Mouse (Mus musculus) adrenal gland, adult 18-20 months (tissue): ENCODE data around the gene H2afx. TPM values are rescaled to one million over a fixed set of nuclear protein-coding genes. Genes with fewer than 3 reads are reported as not detected.

Experiments
- DNase-seq, 2 experiments: peaks; one replicate each; pipeline ENCODE4 v3.0.0; 2021 to 2022; ENCODE audit warnings: low spot score in 2 of 2
- microRNA-seq, 2 experiments: library from miRNA; unstranded; fragments of <30 nt; microRNA quantifications; one replicate each; pipeline ENCODE4 v1.2.0; 2021; ENCODE audit warnings: borderline number of aligned reads in 2 of 2
- total RNA-seq, 2 experiments: library from RNA; stranded (reverse); gene quantifications; 1 replicate in 1 of 2; 2 replicates in 1 of 2; pipeline ENCODE4 v1.2.3; 2021

H2afx gene
- total RNA-seq, 2 experiments from 2014 or later = 26.8 to 34.4 TPM

DNA sequence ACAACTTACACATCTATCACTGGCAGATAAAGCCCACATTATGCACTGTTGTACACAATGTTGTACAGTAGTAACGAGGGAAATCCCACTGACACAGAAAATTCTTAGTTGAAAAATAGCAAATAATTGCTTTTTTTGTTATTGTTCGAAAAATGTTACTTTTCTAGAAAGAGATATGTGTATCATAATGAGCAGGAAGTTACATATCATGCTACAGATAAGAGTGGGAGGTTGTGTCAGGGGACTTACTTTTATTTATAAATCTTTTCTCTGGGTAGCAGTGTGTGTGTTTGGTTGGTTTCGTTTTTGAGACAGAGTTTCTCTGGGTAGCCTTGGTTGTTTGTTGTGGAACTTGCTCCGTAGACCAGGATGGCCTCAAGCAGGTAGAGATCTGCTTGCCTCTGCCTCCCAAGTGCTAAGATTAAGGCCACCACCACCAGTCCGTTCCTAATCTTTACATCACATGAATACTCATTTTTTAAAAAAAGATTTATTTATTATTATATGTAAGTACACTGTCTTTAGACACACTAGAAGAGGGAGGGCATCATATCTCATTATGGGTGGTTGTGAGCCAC is 43.7 kb downstream of the H2afx start:
- no peak for DNase-seq

DNA sequence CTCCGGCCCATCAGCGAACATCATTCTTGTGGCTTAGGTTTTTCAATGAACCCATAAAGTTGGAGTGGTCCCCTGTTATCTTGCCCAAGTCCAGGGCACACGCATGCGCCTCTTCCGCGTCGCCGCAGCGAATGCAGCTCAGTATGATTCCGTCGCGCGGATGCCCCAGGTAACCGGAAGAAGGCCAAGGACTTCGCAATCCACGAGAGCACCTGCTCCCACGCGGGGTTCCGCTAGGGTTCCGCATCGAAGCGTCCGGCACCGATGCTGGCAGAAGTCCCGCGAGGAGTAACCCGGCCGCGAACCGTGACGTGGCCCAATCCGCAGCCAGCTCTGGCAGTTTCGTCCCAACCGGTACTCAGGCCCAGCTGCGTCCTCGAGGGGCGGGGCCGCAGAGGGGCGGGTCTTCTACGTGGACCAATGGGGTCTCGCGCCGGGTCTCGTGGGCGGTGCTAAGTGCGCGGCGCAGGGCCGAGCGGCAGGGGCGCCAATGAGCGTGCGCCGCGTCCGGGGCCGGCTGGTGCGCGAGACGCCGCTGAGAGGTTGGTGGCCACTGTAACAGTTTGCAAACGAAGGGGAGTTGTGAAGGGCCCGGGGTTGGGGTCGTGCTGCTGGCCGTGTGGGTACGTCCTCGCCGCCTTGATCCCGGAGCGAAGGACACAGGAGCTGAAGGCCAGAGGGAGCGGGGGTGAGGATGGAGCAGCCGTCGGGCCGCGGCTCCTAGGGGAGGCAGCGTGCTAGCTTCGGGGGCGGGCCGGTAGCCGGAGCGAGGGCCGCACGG is 44.8 kb downstream of the H2afx start, which contains the start of gene Hyou1:
Hyou1 (plus strand) TSS at position 437 of the 781 bp plus-strand sequence.
- peak; percentile 99 for DNase-seq

DNA sequence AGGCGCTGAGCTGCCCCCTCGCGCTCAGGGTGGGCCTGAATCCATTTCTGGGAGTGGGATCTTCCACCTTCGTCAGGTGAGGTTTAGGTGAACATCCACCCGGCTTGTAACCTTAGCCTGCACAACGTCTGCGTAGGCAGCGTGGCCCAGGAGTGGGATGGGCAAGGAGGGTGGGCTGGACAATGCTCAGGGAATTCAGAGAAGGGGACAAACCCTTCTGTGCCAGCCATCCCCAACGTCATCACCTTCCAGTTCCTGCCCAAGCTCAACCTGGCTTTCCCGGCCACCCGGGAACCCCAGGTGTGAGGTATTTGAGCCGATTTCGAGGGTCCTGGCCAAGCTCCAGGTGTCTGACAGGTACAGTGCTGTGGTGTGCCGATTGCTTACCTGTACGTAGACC is 45.4 kb downstream of the H2afx start:
- no peak for DNase-seq

DNA sequence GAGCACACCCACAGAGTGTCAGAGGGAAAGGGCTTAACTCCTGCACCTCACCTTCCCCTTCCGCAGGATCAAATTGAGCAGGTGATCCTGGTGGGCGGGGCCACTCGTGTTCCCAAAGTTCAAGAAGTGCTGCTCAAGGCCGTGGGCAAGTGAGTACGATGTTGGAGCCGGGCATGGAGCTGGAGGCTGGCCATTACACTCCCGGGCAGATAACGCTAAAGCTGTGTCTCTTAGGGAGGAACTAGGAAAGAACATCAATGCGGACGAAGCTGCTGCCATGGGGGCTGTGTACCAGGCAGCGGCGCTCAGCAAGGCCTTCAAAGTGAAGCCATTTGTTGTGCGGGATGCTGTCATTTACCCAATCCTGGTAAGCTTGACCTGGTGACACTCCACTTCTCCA is 50.1 kb downstream of the H2afx start:
- DNase-seq = peak in 1 of 2 experiments; percentile 26

Small RNA genes within 50 kb of the gene (microRNA-seq; reads per million reads assigned to microRNA genes)
- 0 to 0.61 reads per million in 2 experiments for gene Gm44335

Other genes starting within 250 kb of the H2afx start
- gene Mfrp, start 233.0 kb upstream of the H2afx start, total RNA-seq = not detected
- 10 to 100 TPM; 13.2 to 17.8 TPM for gene C1qtnf5, start 227.4 kb upstream of the H2afx start, total RNA-seq
- gene Gm49380, start 221.2 kb upstream of the H2afx start, total RNA-seq = under 1 TPM; 0.27 to 0.48 TPM
- 10 to 100 TPM; 19.4 to 24.1 TPM for gene Rnf26, start 221.2 kb upstream of the H2afx start, total RNA-seq
- gene Mcam, start 200.2 kb upstream of the H2afx start, total RNA-seq = 10 to 100 TPM; 24.2 to 90.7 TPM
- 10 to 100 TPM; 27.9 to 37.1 TPM for gene Cbl, start 100.6 kb upstream of the H2afx start, total RNA-seq
- gene Ccdc153, start 94.0 kb upstream of the H2afx start, total RNA-seq = 1 to 10 TPM; 2.8 to 5.3 TPM
- not detected for gene Pdzd3, start 83.2 kb upstream of the H2afx start, total RNA-seq
- 10 to 100 TPM; 14.0 to 17.1 TPM for gene Nlrx1, start 66.1 kb upstream of the H2afx start, total RNA-seq
- 10 to 100 TPM; 16.1 to 30.7 TPM for gene Abcg4, start 46.1 kb upstream of the H2afx start, total RNA-seq
- 10 to 100 TPM; 18.3 to 22.6 TPM for gene Hinfp, start 29.0 kb upstream of the H2afx start, total RNA-seq
- 10 to 100 TPM; 35.2 to 41.7 TPM for gene C2cd2l, start 14.4 kb upstream of the H2afx start, total RNA-seq
- gene Dpagt1, start 8.7 kb upstream of the H2afx start, total RNA-seq = 10 to 100 TPM; 21.7 to 30.9 TPM
- 10 to 100 TPM; 52.3 to 87.5 TPM for gene Hmbs, start 9.5 kb downstream of the H2afx start, total RNA-seq
- gene Vps11, start 27.0 kb downstream of the H2afx start, total RNA-seq = 10 to 100 TPM; 52.5 to 70.4 TPM
- 100 to 1,000 TPM; 182 to 214 TPM for gene Hyou1, start 44.8 kb downstream of the H2afx start, total RNA-seq
- gene Slc37a4, start 62.2 kb downstream of the H2afx start, total RNA-seq = 10 to 100 TPM; 15.2 to 16.1 TPM
- gene Rps25, start 72.4 kb downstream of the H2afx start, total RNA-seq = 1,000 to 10,000 TPM; 1,079 to 1,172 TPM
- gene Trappc4, start 72.9 kb downstream of the H2afx start, total RNA-seq = 100 to 1,000 TPM in 1 of 2 experiments, 10 to 100 TPM in 1; 90.8 to 109 TPM
- 10 to 100 TPM; 22.4 to 26.1 TPM for gene Ccdc84, start 83.9 kb downstream of the H2afx start, total RNA-seq
- gene Foxr1, start 106.4 kb downstream of the H2afx start, total RNA-seq = not detected
- gene Upk2, start 120.3 kb downstream of the H2afx start, total RNA-seq = not detected
- gene Bcl9l, start 148.1 kb downstream of the H2afx start, total RNA-seq = 10 to 100 TPM; 41.3 to 46.6 TPM
- under 1 TPM; 0.16 to 0.40 TPM for gene Cxcr5, start 227.2 kb downstream of the H2afx start, total RNA-seq